Mouse (Mus musculus): Measurements from ENCODE around the gene Stra8.

DNA sequence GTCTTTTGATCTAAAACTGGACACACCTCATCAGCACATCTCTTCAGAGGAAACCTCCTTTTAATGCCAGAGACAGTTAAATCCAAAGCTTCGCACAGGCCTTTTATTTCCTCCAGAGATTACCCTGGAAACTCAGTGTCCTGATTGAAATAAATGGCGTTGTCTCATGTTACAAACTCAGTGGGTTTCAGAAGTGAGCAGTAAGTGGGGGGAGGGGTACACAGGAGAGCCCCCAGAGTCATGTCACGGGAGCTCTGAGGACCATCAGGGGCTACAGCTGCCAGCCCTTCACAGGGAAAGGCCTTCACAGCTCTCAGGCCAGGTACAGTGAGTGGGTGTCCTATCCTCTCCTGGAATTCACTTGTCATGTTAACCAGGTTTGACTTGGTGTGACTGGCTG, 51.2 kb downstream of the Stra8 start:
- TF ChIP-seq ZC3H11A (IDR thresholded peaks at IDR 0.05; ENCODE audit: borderline replicate concordance, low read depth, low read length), result no peak
- no peak for TF ChIP-seq MAFK (IDR thresholded peaks at IDR 0.05; ENCODE audit: insufficient read depth, low read depth, low read length)
- TF ChIP-seq HCFC1 (IDR thresholded peaks at IDR 0.05; ENCODE audit: borderline replicate concordance, insufficient read depth, low read length), result no peak

Measured in ES-E14 (cell line).